Mouse (Mus musculus): Measurements from ENCODE around the gene Ccdc7a.

The Ccdc7a gene

GRCm38 (mm10) chr8:128685507-128686428, 379.5 kb downstream of the Ccdc7a start, which contains the start of gene Itgb1:
Gene Itgb1, plus strand, starts transcription at chr8:128685654.
- peak; percentile 98 for DNase-seq

- no peak for DNase-seq
These were observed 380.5 kb downstream of the Ccdc7a start for GRCm38 (mm10) chr8:128684609-128685506.
